Mouse (Mus musculus): ENCODE results near the gene Snrpa1. TPM values are rescaled to one million over a fixed set of nuclear protein-coding genes. Genes with fewer than 3 reads are reported as not detected.

The Snrpa1 gene
- polyA plus RNA-seq, 1 experiment: 34.6 TPM

DNA sequence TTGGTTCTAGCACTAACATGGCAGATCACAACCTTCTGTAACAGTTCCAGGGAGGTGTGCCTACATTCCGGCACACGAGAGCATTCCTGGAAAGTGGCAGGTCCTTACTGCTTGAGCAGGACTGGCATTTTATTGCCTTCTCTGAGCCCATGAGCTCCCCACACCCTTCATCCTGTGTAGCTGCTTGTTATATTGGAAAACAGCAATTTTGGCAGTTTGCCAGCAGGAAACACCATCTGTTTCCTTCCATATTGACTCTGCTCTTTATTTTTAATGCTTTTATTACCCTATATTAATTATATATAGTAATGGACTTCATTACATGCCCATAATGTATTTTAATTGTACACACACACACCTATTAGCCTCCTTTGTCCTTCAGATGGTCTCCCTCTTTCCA lies 17.6 kb downstream of the Snrpa1 start:
- TF ChIP-seq POLR2A (IDR thresholded peaks at IDR 0.05; ENCODE audit: extremely low read depth, insufficient read depth, low read length) (no peak), CTCF (IDR thresholded peaks at IDR 0.05; ENCODE audit: extremely low read depth, insufficient read depth, low read length) (no peak)
- H3K4me1 ChIP-seq (ENCODE audit: control insufficient read depth, insufficient read depth, low read length): no peaks in the 10 kb centered on the region
- no peak overlapping the region for H3K4me3 ChIP-seq (ENCODE audit: insufficient read depth, low read length)
- H3K27ac ChIP-seq (ENCODE audit: insufficient read depth, low read length): no peak overlapping the region

DNA sequence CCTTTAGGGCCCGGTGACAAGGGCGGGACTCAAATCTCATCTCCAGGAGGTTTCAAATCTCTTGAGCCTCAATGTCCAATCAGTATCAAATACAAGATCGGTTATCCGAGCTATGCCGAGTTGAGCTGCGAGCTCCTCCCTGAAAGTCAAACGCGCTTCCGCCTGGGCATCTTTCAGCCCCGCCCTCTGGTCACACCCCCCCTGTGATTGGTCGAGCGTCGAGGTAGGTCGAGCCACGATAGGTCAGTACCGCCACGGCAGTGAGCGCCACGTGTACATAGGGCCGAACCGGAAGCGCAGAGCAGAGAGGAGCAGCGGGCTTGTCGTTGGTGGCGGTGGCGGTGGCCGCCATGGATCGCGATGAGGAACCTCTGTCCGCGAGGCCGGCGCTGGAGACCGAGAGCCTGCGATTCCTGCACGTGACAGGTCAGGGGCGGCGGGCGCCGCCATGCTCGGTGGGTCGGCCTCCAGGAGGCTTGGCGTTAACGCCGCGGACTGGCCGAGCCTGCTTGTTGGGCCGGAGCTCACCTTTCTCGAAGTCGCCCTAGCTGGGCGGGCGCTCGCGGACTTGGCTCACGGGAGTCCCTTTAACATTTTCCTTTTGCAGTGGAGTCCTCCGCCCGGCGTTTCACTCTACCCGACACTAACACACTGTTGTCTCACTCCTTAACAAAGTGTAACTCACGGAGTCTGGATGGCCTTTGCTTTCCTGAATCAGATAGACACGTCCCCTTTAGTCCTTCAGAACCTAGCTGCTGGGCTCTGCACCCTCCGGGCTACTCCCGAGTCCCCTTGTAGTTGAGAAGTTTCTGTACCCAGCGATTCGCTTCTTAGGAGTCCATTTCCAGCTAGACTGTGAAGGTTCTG lies 20.8 kb downstream of the Snrpa1 start, which contains the start of gene Selenos:
TSS of gene Selenos (plus strand) at position 286 of the 867 bp plus-strand sequence.
- Histone ChIP-seq H3K27ac (ENCODE audit: insufficient read depth, low read length) (0 out of 2 replicates have a peak within 1 kb of the TSS, but pooled peaks have one; percentile 45), H3K4me3 (ENCODE audit: insufficient read depth, low read length) (peak within 1 kb of the TSS; percentile 40), H3K4me1 (ENCODE audit: control insufficient read depth, insufficient read depth, low read length) (no peaks in the 10 kb centered on the region)
- peak; percentile 82 for TF ChIP-seq POLR2A (IDR thresholded peaks at IDR 0.05; ENCODE audit: extremely low read depth, insufficient read depth, low read length)
- TF ChIP-seq CTCF (IDR thresholded peaks at IDR 0.05; ENCODE audit: extremely low read depth, insufficient read depth, low read length): no peak

DNA sequence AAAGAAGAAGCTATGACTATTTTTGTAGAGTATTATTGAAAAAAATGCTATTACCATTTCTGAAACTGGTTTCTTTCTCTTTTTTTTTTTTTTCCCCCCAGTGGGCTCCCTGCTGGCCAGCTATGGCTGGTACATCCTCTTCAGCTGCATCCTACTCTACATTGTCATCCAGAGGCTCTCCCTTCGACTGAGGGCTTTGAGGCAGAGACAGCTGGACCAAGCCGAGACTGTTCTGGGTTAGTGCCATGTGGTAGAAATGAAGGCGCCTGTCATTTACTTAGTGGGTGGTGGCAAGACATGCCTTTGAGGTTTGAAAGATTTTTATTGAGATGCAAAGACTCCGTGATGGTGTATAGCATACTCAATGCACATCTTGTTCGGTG lies 21.4 kb downstream of the Snrpa1 start:
- H3K27ac ChIP-seq (ENCODE audit: insufficient read depth, low read length): no peak overlapping the region
- H3K4me1 ChIP-seq (ENCODE audit: control insufficient read depth, insufficient read depth, low read length): no peaks in the 10 kb centered on the region
- TF ChIP-seq POLR2A (IDR thresholded peaks at IDR 0.05; ENCODE audit: extremely low read depth, insufficient read depth, low read length): no peak
- no peak for TF ChIP-seq CTCF (IDR thresholded peaks at IDR 0.05; ENCODE audit: extremely low read depth, insufficient read depth, low read length)
- H3K4me3 ChIP-seq (ENCODE audit: insufficient read depth, low read length): peak overlapping the region; percentile 40

DNA sequence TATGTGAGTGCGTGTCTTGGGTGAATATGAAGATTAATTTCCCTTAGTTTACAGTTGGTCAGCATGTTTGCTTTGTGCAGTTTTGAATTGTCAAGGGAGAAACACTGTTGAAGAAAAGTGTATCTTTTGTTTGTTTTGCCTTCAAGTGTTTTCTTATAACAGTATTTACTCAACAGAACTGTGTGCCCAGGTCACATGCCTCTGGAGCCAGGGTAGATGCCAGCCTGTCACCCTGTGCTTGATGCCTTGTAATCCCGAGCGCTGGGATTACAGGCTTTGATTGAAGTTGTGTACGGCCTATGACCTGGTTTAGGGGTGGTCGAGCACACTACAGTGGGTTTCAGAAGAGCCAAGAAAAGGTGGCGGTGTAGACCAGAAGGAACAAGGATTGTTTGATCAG lies 25.0 kb downstream of the Snrpa1 start:
- peaks cover 7% of the 10 kb centered on the region for H3K4me1 ChIP-seq (ENCODE audit: control insufficient read depth, insufficient read depth, low read length)
- H3K4me3 ChIP-seq (ENCODE audit: insufficient read depth, low read length): no peak overlapping the region
- H3K27ac ChIP-seq (ENCODE audit: insufficient read depth, low read length): no peak overlapping the region
- no peak for TF ChIP-seq POLR2A (IDR thresholded peaks at IDR 0.05; ENCODE audit: extremely low read depth, insufficient read depth, low read length)
- TF ChIP-seq CTCF (IDR thresholded peaks at IDR 0.05; ENCODE audit: extremely low read depth, insufficient read depth, low read length): no peak

DNA sequence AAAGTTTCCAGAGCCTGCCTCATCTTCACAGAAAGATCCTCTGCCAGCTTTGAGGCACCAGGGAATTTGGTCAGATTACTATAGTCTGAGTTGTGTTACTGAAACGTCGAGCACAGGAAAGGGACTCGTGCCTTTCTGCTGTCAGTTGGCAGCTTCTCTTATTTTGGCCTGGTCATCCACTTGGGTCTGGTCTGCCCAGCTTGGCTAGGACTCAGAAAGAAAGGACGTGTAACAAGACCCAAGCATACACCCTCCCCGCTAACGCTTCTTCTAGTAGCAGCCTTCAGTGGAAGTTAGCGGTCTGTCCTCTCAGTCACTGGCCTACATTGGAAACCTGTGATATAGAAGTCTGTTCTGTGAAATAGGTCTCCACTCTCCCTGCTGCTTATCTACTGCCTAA lies 25.7 kb downstream of the Snrpa1 start:
- TF ChIP-seq POLR2A (IDR thresholded peaks at IDR 0.05; ENCODE audit: extremely low read depth, insufficient read depth, low read length): no peak
- TF ChIP-seq CTCF (IDR thresholded peaks at IDR 0.05; ENCODE audit: extremely low read depth, insufficient read depth, low read length): no peak
- Histone ChIP-seq H3K4me3 (ENCODE audit: insufficient read depth, low read length) (no peak overlapping the region), H3K27ac (ENCODE audit: insufficient read depth, low read length) (no peak overlapping the region), H3K4me1 (ENCODE audit: control insufficient read depth, insufficient read depth, low read length) (peaks cover 7% of the 10 kb centered on the region)

DNA sequence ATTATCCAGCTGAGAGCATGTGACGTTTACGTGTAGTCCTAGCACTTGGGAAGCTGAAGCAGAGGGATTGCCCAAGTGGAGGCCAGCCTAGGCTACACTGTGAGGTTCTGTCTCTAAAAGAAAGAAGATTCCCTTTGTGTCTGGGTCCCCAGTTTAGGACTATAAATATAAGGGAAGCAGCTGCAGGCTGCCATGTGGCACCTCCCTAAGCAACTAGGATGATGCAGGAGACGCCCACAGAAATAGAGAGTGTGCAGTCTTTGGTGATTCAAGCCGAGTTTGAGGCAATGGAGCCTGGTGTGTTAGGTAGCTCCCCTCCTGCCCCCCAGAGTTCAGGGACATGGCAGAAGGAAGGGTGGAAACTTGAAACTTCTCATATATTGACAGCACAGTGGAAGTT lies 28.8 kb downstream of the Snrpa1 start:
- H3K4me3 ChIP-seq (ENCODE audit: insufficient read depth, low read length): no peak overlapping the region
- TF ChIP-seq CTCF (IDR thresholded peaks at IDR 0.05; ENCODE audit: extremely low read depth, insufficient read depth, low read length): no peak
- TF ChIP-seq POLR2A (IDR thresholded peaks at IDR 0.05; ENCODE audit: extremely low read depth, insufficient read depth, low read length): no peak
- H3K4me1 ChIP-seq (ENCODE audit: control insufficient read depth, insufficient read depth, low read length): peaks cover 7% of the 10 kb centered on the region
- peak overlapping the region; percentile 64; the same call in 1 of the 2 replicates for H3K27ac ChIP-seq (ENCODE audit: insufficient read depth, low read length)

DNA sequence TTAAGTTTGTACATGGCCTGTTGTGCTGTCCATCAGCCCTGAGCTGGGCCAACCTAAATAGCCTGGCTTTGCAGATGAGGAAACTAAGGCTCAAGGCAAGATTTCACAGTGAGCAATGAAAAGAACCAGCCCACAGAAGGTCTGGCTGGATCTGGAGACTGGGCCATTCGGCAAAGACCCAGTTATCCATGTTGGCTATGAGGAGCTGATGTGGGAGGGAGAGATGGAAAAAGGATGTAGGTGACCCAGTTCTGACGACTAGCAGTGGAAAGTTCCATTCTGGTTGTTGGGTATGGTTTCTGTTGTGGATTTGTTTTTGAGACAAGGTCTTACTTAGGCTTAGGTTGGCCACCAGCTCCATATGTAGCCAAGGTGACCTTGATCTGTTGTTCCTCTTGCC lies 29.3 kb downstream of the Snrpa1 start:
- peaks cover 7% of the 10 kb centered on the region for H3K4me1 ChIP-seq (ENCODE audit: control insufficient read depth, insufficient read depth, low read length)
- no peak overlapping the region for H3K4me3 ChIP-seq (ENCODE audit: insufficient read depth, low read length)
- 0 out of 2 replicates have a peak overlapping the region, but pooled peaks have one; percentile 64 for H3K27ac ChIP-seq (ENCODE audit: insufficient read depth, low read length)
- TF ChIP-seq CTCF (IDR thresholded peaks at IDR 0.05; ENCODE audit: extremely low read depth, insufficient read depth, low read length): no peak
- TF ChIP-seq POLR2A (IDR thresholded peaks at IDR 0.05; ENCODE audit: extremely low read depth, insufficient read depth, low read length): no peak

DNA sequence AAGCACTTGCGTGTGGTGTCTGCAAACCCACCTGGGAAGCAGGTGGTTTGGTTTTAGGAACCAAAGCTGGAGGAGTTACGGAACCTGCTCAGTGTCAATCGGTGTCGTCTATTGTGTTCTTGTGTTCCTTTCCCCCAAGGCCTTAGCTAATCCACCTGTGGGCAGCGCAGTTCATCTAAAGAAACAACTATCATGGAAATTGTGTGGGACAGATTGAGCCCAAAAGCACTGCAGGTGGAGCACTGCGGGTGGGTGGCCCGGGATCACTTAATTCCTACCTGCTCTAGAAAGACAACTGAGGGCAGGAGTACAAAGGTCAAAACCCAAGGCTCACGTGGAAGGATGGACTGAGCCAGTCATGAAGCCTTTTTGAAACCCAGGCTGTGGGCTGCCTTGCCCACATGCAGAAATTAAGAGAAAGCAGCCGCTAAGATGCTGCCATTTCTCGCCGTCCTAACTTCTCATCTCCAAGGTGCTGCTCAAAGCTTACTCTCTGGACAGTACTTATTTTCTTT lies 31.9 kb downstream of the Snrpa1 start:
- H3K27ac ChIP-seq (ENCODE audit: insufficient read depth, low read length): no peak overlapping the region
- TF ChIP-seq POLR2A (IDR thresholded peaks at IDR 0.05; ENCODE audit: extremely low read depth, insufficient read depth, low read length): no peak
- TF ChIP-seq CTCF (IDR thresholded peaks at IDR 0.05; ENCODE audit: extremely low read depth, insufficient read depth, low read length): no peak
- peaks cover 7% of the 10 kb centered on the region for H3K4me1 ChIP-seq (ENCODE audit: control insufficient read depth, insufficient read depth, low read length)
- H3K4me3 ChIP-seq (ENCODE audit: insufficient read depth, low read length): no peak overlapping the region

DNA sequence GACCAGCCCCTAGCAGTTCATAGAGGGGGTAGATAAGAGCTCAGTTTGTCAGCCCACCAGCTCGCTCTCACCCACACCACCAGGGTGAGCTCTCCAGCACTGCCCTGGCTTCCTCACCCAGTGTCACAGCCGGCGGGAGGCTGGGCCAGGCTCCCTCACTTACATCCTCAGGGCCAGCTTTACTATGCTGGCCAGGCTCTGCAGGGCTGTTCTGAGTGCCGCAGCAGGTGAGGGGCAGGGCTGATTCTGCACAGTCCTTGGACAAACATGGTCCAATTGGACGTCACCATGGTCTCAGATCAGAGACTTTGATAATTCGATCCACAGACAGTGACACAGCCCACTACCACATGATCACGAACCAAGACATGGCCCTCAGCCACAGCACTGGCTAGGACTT lies 32.8 kb downstream of the Snrpa1 start:
- H3K27ac ChIP-seq (ENCODE audit: insufficient read depth, low read length): no peak overlapping the region
- no peak overlapping the region for H3K4me3 ChIP-seq (ENCODE audit: insufficient read depth, low read length)
- H3K4me1 ChIP-seq (ENCODE audit: control insufficient read depth, insufficient read depth, low read length): peaks cover 7% of the 10 kb centered on the region
- TF ChIP-seq CTCF (IDR thresholded peaks at IDR 0.05; ENCODE audit: extremely low read depth, insufficient read depth, low read length): no peak

DNA sequence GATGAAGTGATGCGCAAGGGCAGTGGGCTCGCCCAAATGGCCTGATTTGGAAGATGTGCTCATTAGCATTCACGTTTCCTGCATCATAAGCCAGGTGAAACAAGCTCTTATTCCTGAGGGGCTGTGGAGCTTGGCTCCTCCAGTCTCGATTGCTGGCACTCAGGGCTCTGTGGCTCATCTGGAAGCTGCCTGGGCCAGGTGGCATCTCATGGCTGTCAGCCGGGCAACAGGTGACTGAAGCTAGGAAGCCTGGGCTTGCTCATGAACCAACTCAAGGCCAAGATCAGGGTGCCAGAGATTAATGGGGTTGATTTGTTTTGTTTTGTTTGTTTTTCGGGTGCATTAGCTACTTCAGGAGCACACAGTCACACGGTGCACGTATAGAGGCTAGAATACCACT lies 33.9 kb downstream of the Snrpa1 start:
- H3K27ac ChIP-seq (ENCODE audit: insufficient read depth, low read length): no peak overlapping the region
- no peak for TF ChIP-seq CTCF (IDR thresholded peaks at IDR 0.05; ENCODE audit: extremely low read depth, insufficient read depth, low read length)
- no peak for TF ChIP-seq POLR2A (IDR thresholded peaks at IDR 0.05; ENCODE audit: extremely low read depth, insufficient read depth, low read length)
- no peak overlapping the region for H3K4me3 ChIP-seq (ENCODE audit: insufficient read depth, low read length)
- peaks cover 3% of the 10 kb centered on the region for H3K4me1 ChIP-seq (ENCODE audit: control insufficient read depth, insufficient read depth, low read length)
